Mouse (Mus musculus) retina, postnatal 7 days (tissue): ENCODE data around the gene Zfp235.
A peak's percentile ranks its signal among the peaks of the same experiment; 100 is the strongest.

ENCODE experiments used
- DNase-seq: peaks from one replicate; pipeline ENCODE4 v3.0.0-alpha.2; 2012; ENCODE audit warnings: low read depth, low spot score

Gene Zfp235

DNA sequence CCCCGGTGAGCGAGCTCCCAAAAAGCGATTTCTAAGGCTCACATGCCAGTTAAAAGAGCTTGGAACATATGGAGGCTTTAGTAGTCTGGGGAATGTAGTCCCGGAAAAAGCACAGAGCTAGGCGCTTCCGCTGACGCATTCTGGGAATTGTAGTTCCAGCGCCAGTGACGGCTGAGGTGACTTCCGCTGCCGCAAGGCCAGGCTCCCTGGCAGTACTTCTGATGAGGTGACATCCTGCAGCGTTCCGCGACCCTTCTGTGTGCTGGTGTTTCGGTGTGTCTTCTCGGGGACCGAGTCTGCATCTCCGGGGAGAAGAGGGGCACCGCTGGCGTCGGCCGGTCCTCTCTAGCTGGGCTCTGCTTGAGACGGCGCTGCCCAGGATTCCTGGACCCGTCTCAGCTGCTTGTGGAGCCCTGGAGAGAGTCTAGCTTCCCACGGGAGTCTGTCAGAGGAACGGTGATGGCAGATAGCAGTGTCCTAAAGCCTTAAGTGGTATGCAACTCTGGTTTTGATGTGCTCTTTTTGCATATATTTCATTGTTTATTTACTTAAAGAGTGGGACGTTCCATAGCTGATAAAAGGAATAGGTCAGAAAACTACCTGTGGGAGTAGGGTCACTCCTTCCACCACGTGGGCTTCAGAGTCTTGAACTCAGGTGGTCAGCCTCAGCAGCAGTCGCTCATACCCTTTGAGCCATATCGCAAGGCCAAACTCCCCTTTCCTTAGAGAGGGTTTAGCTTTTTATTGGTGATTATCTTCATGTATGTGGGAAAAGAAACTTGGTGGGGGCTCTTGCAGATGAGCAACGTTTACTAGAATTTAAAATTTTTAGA lies at the start of gene Zfp235:
Zfp235 (plus strand) TSS at position 174 of the 833 bp plus-strand sequence.
- peak; percentile 79 for DNase-seq

DNA sequence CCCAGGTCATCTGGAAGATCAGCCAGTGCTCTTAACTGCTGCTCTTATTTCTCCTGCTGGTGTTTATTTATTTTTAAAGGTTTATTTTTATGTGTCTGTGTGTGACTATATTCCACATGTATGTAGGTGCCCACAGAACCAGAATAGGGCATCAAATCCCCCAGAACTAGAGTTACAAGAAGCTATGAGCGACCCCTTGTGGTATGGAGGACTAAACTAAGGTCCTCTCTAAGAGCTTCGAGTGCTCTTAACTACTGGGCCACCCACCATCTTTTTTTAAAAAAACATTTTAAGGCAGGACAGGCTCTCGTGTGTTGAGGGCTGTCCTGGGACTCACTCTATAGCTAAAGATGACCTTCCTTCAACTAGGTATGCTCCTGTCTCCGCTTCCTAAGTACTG lies 47.1 kb upstream of the Zfp235 start:
- no peak for DNase-seq

- no peak for DNase-seq
Measured at GRCm38 (mm10) chr7:24087485-24088125, 46.4 kb upstream of the Zfp235 start.

DNA sequence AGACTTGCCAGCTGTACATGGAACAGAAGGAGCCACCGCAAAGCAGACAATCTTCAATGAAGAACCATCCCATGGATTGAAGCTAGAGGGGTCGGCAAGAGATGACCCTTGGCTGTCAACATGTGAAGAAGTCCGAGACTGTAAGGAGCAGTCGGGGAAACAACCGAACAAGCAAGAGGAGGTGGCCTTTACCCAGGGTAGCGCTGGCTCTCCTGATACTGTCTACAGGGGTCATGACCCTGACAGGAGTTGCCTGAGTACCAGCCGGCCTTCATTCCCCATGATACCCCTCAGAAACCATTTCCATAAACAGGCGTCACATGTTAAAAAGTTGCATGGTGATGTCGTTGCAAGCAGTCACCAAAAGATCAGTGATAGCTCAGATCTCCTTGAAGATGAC lies 29.6 kb upstream of the Zfp235 start:
- no peak for DNase-seq

DNA sequence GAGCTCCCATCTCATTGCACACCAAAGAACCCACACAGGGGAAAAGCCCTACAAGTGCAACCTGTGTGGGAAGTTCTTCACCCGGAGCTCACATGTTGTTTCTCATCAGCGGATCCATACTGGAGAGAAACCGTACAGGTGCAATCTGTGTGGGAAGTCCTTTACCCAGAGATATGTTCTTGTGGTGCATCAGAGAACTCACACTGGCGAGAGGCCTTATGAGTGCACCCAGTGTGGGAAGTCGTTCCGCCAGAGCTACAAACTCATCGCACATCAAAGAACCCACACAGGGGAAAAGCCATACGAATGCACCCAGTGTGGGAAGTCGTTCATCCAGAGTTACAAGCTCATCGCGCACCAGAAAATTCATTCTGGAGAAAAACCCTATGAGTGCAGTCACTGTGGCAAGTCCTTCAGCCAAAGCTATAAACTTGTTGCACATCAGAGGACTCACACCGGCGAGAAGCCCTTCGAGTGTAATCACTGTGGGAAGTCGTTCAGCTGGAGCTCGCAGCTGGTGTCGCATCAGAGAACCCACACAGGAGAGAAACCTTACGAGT lies 28.7 kb upstream of the Zfp235 start:
- DNase-seq: no peak

DNA sequence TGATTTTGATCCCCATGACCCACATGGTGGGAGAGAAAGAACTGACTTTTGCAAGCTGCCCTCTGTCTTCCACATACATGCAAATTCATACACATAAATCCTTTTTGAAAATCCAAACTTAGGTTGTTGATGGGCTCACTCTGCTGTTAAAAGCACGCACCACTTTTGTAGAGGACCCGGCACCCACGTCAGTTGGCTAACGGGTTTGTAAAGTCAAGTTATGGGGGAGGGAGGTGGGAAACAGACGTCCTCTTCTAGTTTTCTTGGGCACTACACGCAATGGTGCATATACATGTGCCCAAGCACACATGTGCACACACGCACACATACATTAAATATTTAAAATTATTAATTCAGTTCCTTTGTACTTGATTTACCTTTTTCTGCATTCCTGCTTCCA lies 23.1 kb upstream of the Zfp235 start:
- DNase-seq: no peak

DNA sequence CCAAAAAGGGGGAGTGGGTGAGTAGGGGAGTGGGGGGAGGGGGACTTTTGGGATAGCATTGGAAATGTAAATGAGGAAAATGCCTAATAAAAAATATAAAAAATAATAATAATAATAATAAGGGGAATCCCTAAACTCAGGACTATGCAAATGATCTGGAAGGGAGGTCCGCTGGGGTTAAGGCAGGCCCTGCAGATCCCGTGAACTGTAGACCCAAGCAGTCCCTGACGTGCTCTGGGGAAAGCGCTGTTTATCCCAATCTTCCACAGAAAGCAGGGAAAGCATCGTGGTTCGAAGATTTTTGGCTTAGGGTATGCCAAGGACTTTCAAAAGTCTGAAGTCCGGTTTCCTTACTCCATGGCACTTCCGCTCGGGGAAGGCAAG lies 22.2 kb upstream of the Zfp235 start:
- DNase-seq: no peak

DNA sequence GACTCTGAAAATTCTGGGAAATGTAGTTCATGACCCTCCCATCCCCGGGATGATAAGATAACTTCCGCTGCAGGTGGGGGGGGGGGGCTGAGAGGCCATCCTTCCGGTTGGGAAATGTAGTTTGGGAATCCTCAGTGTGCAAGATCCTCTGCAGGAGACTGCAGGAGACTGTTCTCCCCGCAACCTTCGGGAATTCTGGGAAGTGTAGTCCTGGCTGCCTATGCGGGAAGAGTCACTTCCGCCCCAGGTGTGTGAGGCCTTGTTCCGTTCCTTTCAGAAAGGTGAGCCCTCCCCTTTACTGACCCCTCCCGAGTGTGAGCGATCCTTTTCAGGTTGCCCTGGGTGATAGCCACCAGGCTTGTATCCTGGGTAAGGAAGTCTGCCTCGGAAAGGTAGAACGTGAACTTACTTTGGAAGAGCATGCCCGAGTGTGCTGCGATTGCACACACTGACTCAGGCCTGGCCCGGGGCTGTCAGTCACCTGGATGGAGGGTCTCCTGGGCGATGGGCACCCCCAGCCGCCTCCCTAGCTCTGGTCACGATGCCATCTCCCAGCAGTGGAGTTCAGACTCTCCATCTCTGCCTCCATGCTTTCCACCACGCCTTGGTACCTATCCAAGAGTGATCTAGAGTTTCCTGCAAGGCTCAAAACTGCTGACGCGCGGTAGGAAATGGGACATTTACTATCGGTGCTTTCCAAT lies 21.7 kb upstream of the Zfp235 start, which contains the start of gene Zfp112:
Zfp112 (plus strand) TSS at position 159 of the 701 bp plus-strand sequence.
- DNase-seq: peak; percentile 90

GRCm38 (mm10) chr7:24113001-24113400 lies 21.0 kb upstream of the Zfp235 start:
- DNase-seq: no peak

DNA sequence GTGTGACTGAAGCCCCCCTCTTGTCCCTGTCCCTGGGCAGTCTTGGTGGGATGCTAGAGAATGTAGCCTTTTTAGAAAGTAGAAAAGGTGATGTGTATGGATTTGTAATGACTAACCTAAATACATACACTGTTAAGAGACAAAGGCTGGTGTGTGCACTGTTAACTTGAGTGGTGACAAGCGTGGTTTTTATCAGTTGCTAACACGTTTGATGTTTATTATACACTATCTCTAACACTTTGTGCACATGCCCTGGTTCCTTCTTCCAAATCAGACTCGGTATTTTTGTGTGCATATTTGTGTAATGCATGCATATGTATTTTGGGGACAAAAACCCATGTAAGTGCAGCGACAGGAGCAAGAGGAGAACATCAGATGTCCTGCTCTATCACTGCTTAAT lies 17.3 kb upstream of the Zfp235 start:
- DNase-seq: no peak

GRCm38 (mm10) chr7:24133425-24133995 lies 459 bp upstream of the Zfp235 start:
- no peak for DNase-seq

- no peak for DNase-seq
Measured at GRCm38 (mm10) chr7:24142566-24142965, 8.6 kb downstream of the Zfp235 start.

- peak; percentile 47 for DNase-seq
Measured at GRCm38 (mm10) chr7:24153272-24153671, 19.3 kb downstream of the Zfp235 start.

- DNase-seq: no peak
Measured at GRCm38 (mm10) chr7:24172191-24172590, 38.2 kb downstream of the Zfp235 start.

- peak; percentile 67 for DNase-seq
Measured at GRCm38 (mm10) chr7:24174618-24175336, 40.8 kb downstream of the Zfp235 start, which contains the start of gene Zfp114. TSS of gene Zfp114 (plus strand) at chr7:24175060.

GRCm38 (mm10) chr7:24175337-24175711 lies 41.4 kb downstream of the Zfp235 start:
- no peak for DNase-seq

DNA sequence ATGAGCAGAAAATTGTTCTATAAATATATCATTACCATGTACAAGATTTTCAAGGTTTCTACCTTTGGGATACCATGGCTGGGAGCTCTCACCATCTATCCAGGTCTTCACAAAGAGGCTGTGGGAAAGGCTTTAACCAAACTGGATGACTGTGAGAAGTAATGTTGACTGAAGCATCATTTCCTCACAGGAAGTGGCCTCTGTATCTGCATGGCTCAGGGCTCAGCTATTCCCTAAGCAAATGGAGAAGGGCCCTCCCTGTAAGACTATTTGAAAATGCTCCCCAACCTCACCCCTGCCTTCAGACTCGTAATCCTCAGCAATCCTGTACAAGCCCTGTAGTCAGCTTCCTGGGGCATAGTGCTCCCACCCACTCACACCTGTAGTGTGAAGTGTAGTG lies 53.6 kb downstream of the Zfp235 start:
- no peak for DNase-seq

GRCm38 (mm10) chr7:24188901-24189570 lies 55.1 kb downstream of the Zfp235 start:
- no peak for DNase-seq

DNA sequence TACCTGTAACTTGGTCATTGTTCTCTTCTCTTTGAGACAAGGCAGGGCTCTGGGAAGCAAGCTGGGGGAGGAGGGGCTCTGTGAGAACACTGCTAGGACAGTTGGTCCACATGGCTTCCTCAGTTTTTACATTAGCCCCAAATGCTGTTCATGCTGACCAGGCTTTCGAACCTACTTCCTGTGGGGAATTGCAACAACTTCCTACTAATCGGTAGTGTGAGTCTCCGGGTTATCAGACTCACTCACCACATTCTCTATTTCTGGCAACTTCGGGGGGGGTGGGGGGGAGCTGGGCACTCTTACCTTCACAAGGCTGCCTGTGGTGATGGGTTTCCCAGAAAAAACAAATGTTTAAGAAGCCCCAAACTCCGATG lies 55.6 kb downstream of the Zfp235 start:
- DNase-seq: no peak

DNA sequence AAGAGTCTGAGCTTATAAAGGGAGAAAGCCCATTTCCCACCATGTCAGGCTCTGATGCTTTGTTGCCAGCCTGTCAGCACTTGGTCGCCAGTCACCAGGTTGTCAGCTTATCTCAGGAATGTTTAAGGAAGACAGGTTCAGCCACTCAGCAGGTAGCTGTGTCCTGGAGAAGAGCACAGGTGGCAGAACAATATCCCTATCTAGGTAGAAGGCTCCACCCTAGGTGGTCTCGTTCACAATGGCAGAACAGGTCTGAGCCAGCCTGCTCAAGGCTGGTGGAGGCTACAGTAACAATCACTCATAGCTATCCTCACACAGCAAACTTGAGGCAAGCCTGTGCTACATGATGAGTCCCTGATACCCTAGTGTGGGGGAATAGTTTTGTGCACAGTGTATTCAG lies 57.4 kb downstream of the Zfp235 start:
- no peak for DNase-seq
